Mouse (Mus musculus) E14TG2a.4 (cell line): ENCODE measurements around the gene Scaf11.

Experiments used
- CTCF ChIP-seq: conservative IDR thresholded peaks from 2 replicates; pipeline ENCODE4 v1.5.1; 2014; ENCODE audit warnings: low read length
- POU5F1 ChIP-seq: IDR thresholded peaks from 2 replicates; pipeline ENCODE4 v1.6.1; 2014; ENCODE audit warnings: low read length, borderline replicate concordance

GRCm38 (mm10) chr15:96460730-96461540 lies at the start of gene Scaf11:
- TF ChIP-seq CTCF (no peak), POU5F1 (no peak)
